Mouse (Mus musculus) MEL (cell line): Measurements from ENCODE around the gene Snrnp48.

ENCODE experiments used
- CTCF ChIP-seq, 3 experiments: IDR thresholded peaks in 2 of 3; conservative IDR thresholded peaks in 1 of 3; 2 replicates each; pipeline ENCODE4 v1.5.1; 2011 to 2012; ENCODE audit warnings: low read length in 3 of 3, low read depth in 2 of 3, mild to moderate bottlenecking in 2 of 3, improper control_type of control experiment in 1 of 3, inconsistent platforms in 1 of 3, mixed read lengths in 1 of 3, moderate library complexity in 1 of 3; ENCODE audit not compliant: control insufficient read depth in 1 of 3, insufficient read depth in 1 of 3, poor library complexity in 1 of 3, severe bottlenecking in 1 of 3
- ELF1 ChIP-seq: IDR thresholded peaks from 2 replicates; pipeline ENCODE4 v1.6.1; 2014; ENCODE audit warnings: low read depth, mild to moderate bottlenecking, inconsistent platforms, low read length, improper control_type of control experiment, moderate library complexity
- EP300 ChIP-seq, 2 experiments: IDR thresholded peaks; 2 replicates each; pipeline ENCODE4 v1.6.1; 2011; ENCODE audit warnings: improper control_type of control experiment in 2 of 2, low read length in 2 of 2, low read depth in 1 of 2, mild to moderate bottlenecking in 1 of 2
- ETS1 ChIP-seq: IDR thresholded peaks from 2 replicates; pipeline ENCODE4 v1.6.1; 2012; ENCODE audit warnings: low read depth, mild to moderate bottlenecking, inconsistent platforms, low read length, improper control_type of control experiment, moderate library complexity
- JUND ChIP-seq: IDR thresholded peaks from 2 replicates; pipeline ENCODE4 v1.6.1; 2011; ENCODE audit warnings: low read depth, mild to moderate bottlenecking, improper control_type of control experiment, low read length
- MEF2A ChIP-seq: IDR thresholded peaks from 2 replicates; pipeline ENCODE4 v1.6.1; 2014; ENCODE audit warnings: low read depth, mild to moderate bottlenecking, inconsistent platforms, low read length, improper control_type of control experiment; ENCODE audit not compliant: poor library complexity, insufficient replicate concordance, severe bottlenecking; ENCODE audit errors: extremely low read depth
- POLR2A ChIP-seq, 2 experiments: IDR thresholded peaks; 2 replicates each; pipeline ENCODE4 v1.6.1; 2011 to 2012; ENCODE audit warnings: low read length in 2 of 2, mild to moderate bottlenecking in 2 of 2, control low read depth in 1 of 2, improper control_type of control experiment in 1 of 2, low read depth in 1 of 2, moderate library complexity in 1 of 2; ENCODE audit not compliant: control insufficient read depth in 1 of 2, insufficient read depth in 1 of 2, poor library complexity in 1 of 2
- POLR2AphosphoS2 ChIP-seq: IDR thresholded peaks from 2 replicates; pipeline ENCODE4 v1.6.1; 2011; ENCODE audit warnings: low read length, improper control_type of control experiment
- RCOR1 ChIP-seq: IDR thresholded peaks from 2 replicates; pipeline ENCODE4 v1.6.1; 2012; ENCODE audit warnings: low read depth, mild to moderate bottlenecking, inconsistent platforms, low read length, improper control_type of control experiment
- SMC3 ChIP-seq: IDR thresholded peaks from 2 replicates; pipeline ENCODE4 v1.6.1; 2011; ENCODE audit warnings: low read depth, low read length, improper control_type of control experiment
- TBP ChIP-seq: IDR thresholded peaks from 2 replicates; pipeline ENCODE4 v1.8.0; 2011; ENCODE audit warnings: low read depth, low read length, improper control_type of control experiment
- USF1 ChIP-seq: IDR thresholded peaks from 2 replicates; pipeline ENCODE4 v1.6.1; 2014; ENCODE audit warnings: low read depth, mild to moderate bottlenecking, inconsistent platforms, low read length, improper control_type of control experiment, moderate library complexity

GRCm38 (mm10) chr13:38232856-38233625 is 28.3 kb downstream of the Snrnp48 start:
- TF ChIP-seq POLR2A (IDR thresholded peaks at IDR 0.05; ENCODE audit: control insufficient read depth in 1 of 2, insufficient read depth in 1 of 2, low read depth in 1 of 2, low read length in 2 of 2, poor library complexity in 1 of 2) (no peak), SMC3 (no peak), USF1 (no peak), EP300 (IDR thresholded peaks at IDR 0.05; ENCODE audit: low read depth in 1 of 2, low read length in 2 of 2) (no peak), ELF1 (no peak), ETS1 (no peak), CTCF (IDR thresholded peaks at IDR 0.05 in 2 of 3, conservative IDR thresholded peaks at IDR 0.05 in 1 of 3; ENCODE audit: control insufficient read depth in 1 of 3, insufficient read depth in 1 of 3, low read depth in 2 of 3, low read length in 3 of 3, poor library complexity in 1 of 3, severe bottlenecking in 1 of 3) (no peak), MEF2A (no peak), TBP (no peak), RCOR1 (no peak), JUND (no peak), POLR2AphosphoS2 (no peak)
